Mouse (Mus musculus) embryonic facial prominence, embryonic 13.5 days (tissue): ENCODE results near the gene Map3k21. TPM values are rescaled to one million over a fixed set of nuclear protein-coding genes. Genes with fewer than 3 reads are reported as not detected.

Source experiments
- ATAC-seq: fragments of 200-750 bp; cut with Nextera tagmentation; 2 replicates; pipeline ENCODE4 v1.8.0; 2017; ENCODE audit warnings: low read depth; ENCODE audit not compliant: insufficient number of reproducible peaks, insufficient read depth, low FRiP score, low TSS enrichment
- H3K27ac ChIP-seq: fragments of 300-500 bp; sonication (generic); 2 replicates; pipeline ENCODE4 v1.5.1; 2015; ENCODE audit warnings: moderate library complexity, mild to moderate bottlenecking, inconsistent platforms
- H3K27me3 ChIP-seq: fragments of 300-500 bp; sonication (generic); 2 replicates; pipeline ENCODE4 v1.6.1; 2015; ENCODE audit warnings: mild to moderate bottlenecking, inconsistent platforms
- H3K36me3 ChIP-seq: fragments of 300-500 bp; sonication (generic); 2 replicates; pipeline ENCODE4 v1.6.1; 2015; ENCODE audit warnings: mild to moderate bottlenecking, inconsistent platforms
- H3K4me1 ChIP-seq: fragments of 300-500 bp; sonication (generic); 2 replicates; pipeline ENCODE4 v1.6.1; 2015; ENCODE audit warnings: inconsistent platforms
- H3K4me2 ChIP-seq: fragments of 300-500 bp; sonication (generic); 2 replicates; pipeline ENCODE4 v1.6.1; 2015; ENCODE audit warnings: moderate library complexity, mild to moderate bottlenecking, inconsistent platforms
- H3K4me3 ChIP-seq: fragments of 300-500 bp; sonication (generic); 2 replicates; pipeline ENCODE4 v1.5.1; 2015; ENCODE audit warnings: mild to moderate bottlenecking, inconsistent platforms
- H3K9ac ChIP-seq: fragments of 300-500 bp; sonication (generic); 2 replicates; pipeline ENCODE4 v1.6.1; 2015; ENCODE audit warnings: mild to moderate bottlenecking, inconsistent platforms
- H3K9me3 ChIP-seq: fragments of 300-500 bp; sonication (generic); 2 replicates; pipeline ENCODE4 v1.6.1; 2016; ENCODE audit warnings: inconsistent platforms
- WGBS: fragments of 180-500 bp; shearing (Covaris S2); methylation state at CpG from one replicate; pipeline ENCODE4 v1.1.7; 2015; ENCODE audit warnings: mixed read lengths; 5-methylcytosine and 5-hydroxymethylcytosine counted together
- polyA plus RNA-seq: library from polyadenylated mRNA; unstranded; fragments of >200 nt; fragmentation: Nextera tagmentation; extraction: Ambion mirVana; gene quantifications from 2 replicates; pipeline ENCODE4 v1.2.1, GENCODE M21; 2015

Gene Map3k21
- polyA plus RNA-seq = 0.10 and 0.14 TPM in 2 replicates

DNA sequence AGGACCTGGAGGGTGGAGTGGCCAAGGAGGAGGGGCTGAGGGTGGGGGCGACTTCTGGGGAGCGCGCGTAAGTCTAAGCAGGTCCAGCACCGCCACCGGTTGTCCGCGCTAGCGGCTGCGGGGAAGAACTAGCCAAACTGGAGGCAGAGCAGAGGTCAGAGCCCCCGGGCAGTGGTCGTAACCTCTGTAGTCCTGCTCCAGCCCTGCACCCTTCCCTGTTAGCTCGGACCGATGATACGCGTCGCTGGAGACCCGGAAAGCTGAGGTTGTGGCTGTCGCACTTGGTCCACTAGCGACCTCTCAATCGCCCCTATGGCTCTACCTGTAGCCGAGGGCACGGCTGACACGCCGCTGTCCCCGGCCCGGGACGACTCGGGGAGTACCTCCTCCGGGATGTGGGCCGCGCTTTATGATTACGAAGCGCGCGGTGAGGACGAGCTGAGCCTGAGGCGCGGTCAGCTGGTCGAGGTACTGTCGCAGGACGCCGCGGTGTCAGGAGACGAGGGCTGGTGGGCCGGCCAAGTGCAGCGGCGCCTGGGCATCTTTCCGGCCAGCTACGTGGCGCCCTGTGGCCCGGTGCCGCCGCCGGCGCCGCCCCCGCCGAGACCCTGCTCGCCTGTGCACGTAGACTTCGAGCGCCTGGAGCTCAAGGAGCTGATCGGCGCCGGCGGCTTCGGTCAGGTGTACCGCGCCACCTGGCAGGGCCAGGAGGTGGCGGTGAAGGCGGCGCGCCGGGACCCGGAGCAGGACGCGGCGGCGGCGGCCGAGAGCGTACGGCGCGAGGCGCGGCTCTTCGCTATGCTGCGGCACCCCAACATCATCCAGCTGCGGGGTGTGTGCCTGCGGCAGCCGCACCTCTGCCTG is at the start of gene Map3k21:
Gene Map3k21, plus strand, starts transcription at position 86 of the 864 bp plus-strand sequence.
- Histone ChIP-seq H3K27ac (no peak within 1 kb of the TSS), H3K36me3 (no peaks in the 10 kb centered on the region), H3K4me3 (peak within 1 kb of the TSS; percentile 57), H3K27me3 (peaks cover 73% of the 10 kb centered on the region), H3K9ac (peak within 1 kb of the TSS; percentile 64), H3K4me1 (peaks cover 17% of the 10 kb centered on the region), H3K4me2 (peak within 1 kb of the TSS; percentile 100), H3K9me3 (no peaks in the 10 kb centered on the region)
- WGBS = under 1% methylated on average over 93 of the region's 93 CpGs
- 0 out of 2 replicates have a peak, but pooled peaks have one; percentile 17 for ATAC-seq

DNA sequence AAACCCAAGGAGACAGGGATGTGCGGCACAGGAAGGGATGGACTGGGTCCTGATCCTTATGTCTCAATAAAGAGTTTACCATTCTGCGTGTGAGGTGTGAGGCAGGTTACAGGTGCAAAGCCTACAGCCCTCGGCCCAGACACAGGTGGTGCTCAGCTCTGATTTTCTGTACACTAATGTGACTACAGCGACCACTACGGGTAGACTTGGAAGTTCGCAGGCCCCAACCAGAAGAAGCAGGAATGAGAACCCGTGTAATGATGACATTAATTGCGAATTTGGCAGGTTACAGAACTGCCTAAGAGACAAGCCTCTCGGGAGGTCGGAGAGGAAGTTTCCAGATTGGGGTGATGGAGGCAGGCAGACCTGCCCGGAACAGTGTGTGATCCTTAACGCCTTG is 44.1 kb upstream of the Map3k21 start:
- no peak overlapping the region for H3K9ac ChIP-seq
- H3K27me3 ChIP-seq = 0 out of 2 replicates have a peak, but pooled peaks cover 8% of the 10 kb centered on the region
- 82% methylated on average over 12 of the region's 12 CpGs for WGBS
- H3K4me3 ChIP-seq = no peak overlapping the region
- peaks cover 17% of the 10 kb centered on the region for H3K4me1 ChIP-seq
- H3K4me2 ChIP-seq = no peak overlapping the region
- no peaks in the 10 kb centered on the region for H3K36me3 ChIP-seq
- H3K9me3 ChIP-seq = no peaks in the 10 kb centered on the region
- no peak overlapping the region for H3K27ac ChIP-seq
- no peak for ATAC-seq

DNA sequence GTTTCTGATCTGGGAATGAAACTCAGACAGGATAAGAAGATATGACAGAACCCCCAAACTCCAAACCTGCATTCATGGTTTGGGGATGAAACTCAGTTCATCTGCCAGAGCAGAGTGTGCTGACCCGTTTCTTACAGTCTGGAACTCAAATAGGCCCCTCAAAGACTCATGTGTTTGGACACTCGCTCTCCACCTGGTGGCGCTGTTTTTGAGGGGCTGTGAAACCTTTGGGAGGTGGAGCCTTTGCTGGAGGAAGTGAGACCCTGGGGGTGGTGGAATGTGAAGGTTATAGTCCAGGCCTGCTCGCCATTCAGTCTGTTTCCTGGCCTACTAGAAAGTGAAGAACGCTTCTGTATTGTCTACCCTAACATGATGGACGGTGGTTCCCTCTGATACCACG is 41.7 kb upstream of the Map3k21 start:
- H3K36me3 ChIP-seq = no peaks in the 10 kb centered on the region
- no peak for ATAC-seq
- H3K4me2 ChIP-seq = no peak overlapping the region
- no peak overlapping the region for H3K4me3 ChIP-seq
- H3K27ac ChIP-seq = no peak overlapping the region
- H3K9ac ChIP-seq = no peak overlapping the region
- peaks cover 24% of the 10 kb centered on the region for H3K4me1 ChIP-seq
- 0 out of 2 replicates have a peak, but pooled peaks cover 8% of the 10 kb centered on the region for H3K27me3 ChIP-seq
- H3K9me3 ChIP-seq = no peaks in the 10 kb centered on the region
- WGBS = 69% methylated on average over 7 of the region's 7 CpGs

DNA sequence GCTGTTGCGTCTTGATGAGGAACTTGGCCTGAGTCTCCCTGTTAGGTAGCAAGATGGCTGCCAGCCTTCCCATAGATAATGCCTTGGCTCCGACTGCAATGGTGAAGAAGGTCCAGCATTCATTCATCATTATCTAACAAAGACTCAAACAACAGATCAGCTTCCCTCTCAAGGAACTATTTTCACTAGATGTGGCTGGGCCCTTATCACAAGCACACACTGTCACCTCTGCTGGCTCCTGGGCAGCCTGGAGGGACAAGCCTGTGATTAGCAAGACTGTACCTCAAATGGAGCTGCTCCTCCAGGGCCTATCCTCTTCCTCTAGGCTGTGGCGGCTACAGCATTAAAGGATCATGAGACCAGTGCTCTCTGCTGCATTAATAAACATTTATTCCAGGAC is 40.5 kb upstream of the Map3k21 start:
- WGBS = 85% methylated on average over 3 of the region's 3 CpGs
- no peak overlapping the region for H3K9ac ChIP-seq
- H3K4me3 ChIP-seq = no peak overlapping the region
- H3K4me1 ChIP-seq = peaks cover 24% of the 10 kb centered on the region
- no peak overlapping the region for H3K27ac ChIP-seq
- 0 out of 2 replicates have a peak, but pooled peaks cover 8% of the 10 kb centered on the region for H3K27me3 ChIP-seq
- no peak for ATAC-seq
- H3K36me3 ChIP-seq = no peaks in the 10 kb centered on the region
- H3K4me2 ChIP-seq = no peak overlapping the region
- H3K9me3 ChIP-seq = no peaks in the 10 kb centered on the region

DNA sequence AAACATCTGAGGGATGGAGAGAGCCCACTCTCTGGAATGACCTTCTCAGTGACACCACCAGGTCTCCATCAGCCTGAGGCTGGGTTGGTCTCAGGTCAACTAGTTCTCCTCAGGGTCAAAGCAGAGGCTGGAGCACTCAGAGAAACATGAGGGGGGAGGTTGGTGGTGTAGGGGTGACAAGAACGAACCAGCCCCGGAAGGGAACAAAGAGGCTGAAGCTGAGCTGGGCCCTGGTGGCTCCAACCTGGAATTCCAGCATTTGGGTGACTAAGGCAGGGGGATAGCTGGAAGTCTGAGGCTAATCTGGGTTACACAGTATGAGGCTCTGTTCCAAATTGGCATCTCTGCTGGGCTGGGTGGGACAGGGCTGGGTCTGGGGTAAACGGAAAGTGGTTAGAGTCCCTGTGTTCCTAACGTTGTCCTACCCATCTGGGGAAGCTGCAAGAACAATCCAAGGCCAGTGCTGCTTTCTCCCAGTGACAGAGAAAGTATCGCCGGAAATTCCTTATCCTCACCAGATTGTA is 40.0 kb upstream of the Map3k21 start:
- peaks cover 24% of the 10 kb centered on the region for H3K4me1 ChIP-seq

DNA sequence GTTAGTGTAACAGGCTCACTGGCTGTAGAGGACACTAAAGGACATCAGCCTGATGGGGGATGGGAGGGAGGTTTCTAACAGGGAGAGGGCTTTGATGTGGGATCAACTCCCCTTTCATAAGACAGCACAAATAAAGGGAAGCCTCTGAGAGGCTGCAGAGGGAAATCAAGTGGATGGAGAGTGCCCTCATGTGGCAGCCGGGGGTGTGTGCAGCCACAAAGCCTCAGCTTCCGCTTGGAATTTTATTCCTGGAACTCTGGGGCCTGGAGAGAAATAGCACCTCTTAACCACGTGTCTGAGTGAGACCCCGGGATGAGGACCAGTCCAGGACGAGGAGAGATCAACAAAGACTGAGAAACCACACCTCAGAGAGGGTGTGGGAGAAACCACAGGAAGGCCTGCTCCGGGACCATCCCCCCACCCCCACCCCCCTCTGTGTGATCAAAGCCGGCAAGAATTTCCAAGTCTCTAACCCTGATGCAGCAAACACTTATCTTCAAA is 39.4 kb upstream of the Map3k21 start:
- WGBS = 0% methylated on average over 7 of the region's 7 CpGs
- Histone ChIP-seq H3K4me2 (peak overlapping the region; percentile 37), H3K4me1 (peaks cover 24% of the 10 kb centered on the region), H3K9me3 (no peaks in the 10 kb centered on the region), H3K4me3 (no peak overlapping the region), H3K36me3 (no peaks in the 10 kb centered on the region), H3K9ac (no peak overlapping the region), H3K27me3 (0 out of 2 replicates have a peak, but pooled peaks cover 8% of the 10 kb centered on the region), H3K27ac (no peak overlapping the region)
- no peak for ATAC-seq

More for the DNA sequence above, 40.0 kb upstream of the Map3k21 start:
- Histone ChIP-seq H3K4me3 (no peak overlapping the region), H3K27me3 (0 out of 2 replicates have a peak, but pooled peaks cover 8% of the 10 kb centered on the region), H3K36me3 (no peaks in the 10 kb centered on the region), H3K9ac (no peak overlapping the region), H3K27ac (no peak overlapping the region), H3K4me2 (no peak overlapping the region; the same call in 1 of the 2 replicates), H3K9me3 (no peaks in the 10 kb centered on the region)
- no peak for ATAC-seq
- WGBS = 42% methylated on average over 6 of the region's 6 CpGs

DNA sequence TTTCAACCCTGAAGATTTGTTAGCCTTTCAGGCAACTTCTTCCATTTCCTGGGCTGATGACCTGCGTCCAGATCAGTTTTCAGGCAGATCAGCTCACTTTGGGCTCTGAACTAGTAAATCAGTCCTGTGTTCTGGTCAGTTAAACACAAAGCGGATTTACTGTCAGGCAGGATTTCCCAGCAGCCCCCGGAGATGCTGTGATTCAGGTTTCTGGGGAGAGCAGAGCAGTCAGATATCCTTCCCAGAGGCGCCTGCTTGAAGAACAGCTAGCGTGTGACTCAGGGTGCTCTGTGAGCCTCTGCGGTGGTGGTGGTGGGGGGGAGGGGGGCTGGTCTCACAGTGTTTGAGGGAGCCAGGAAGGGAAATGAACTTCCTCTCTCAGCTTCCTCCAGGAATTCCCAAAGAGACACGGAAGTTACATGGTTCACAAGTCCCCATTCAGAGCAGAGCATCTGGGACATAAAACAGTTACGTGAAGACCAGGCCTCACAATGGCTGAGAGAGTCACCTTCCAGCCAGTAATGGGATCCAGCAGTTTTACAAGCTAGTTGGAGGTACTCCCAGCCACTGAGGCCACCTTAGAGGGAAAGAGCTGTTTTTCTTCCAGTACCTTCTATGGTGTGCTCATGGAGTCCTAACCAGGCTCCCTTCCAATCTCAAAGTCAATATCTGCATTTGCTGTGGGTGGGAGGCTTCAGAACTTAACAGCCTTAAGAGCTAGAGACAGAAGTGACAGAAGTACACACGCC is 37.6 kb upstream of the Map3k21 start:
- Histone ChIP-seq H3K4me1 (peaks cover 24% of the 10 kb centered on the region), H3K36me3 (no peaks in the 10 kb centered on the region), H3K27ac (no peak overlapping the region; the same call in 1 of the 2 replicates), H3K9ac (no peak overlapping the region), H3K4me3 (no peak overlapping the region), H3K27me3 (0 out of 2 replicates have a peak, but pooled peaks cover 8% of the 10 kb centered on the region), H3K4me2 (no peak overlapping the region), H3K9me3 (no peaks in the 10 kb centered on the region)
- 51% methylated on average over 9 of the region's 9 CpGs for WGBS
- ATAC-seq = no peak

DNA sequence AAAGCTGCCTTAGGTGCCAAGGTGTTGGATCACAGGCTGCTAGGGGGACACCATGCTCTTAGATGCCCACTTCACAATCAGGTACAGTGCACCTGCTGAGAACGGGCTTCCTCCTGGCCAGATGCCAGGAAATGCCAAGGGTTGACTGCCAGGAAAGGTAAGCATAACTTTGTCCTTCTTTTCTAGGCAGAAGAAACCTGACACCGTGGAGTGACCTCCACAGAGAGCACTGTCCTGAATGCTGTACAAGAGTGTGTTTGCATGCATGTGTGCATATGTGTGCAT is 37.1 kb upstream of the Map3k21 start:
- 70% methylated on average over 2 of the region's 2 CpGs for WGBS
- no peaks in the 10 kb centered on the region for H3K9me3 ChIP-seq
- no peak overlapping the region for H3K4me2 ChIP-seq
- no peak overlapping the region for H3K27ac ChIP-seq
- no peak overlapping the region for H3K9ac ChIP-seq
- no peak overlapping the region for H3K4me3 ChIP-seq
- no peak for ATAC-seq
- no peaks in the 10 kb centered on the region for H3K36me3 ChIP-seq
- peaks cover 24% of the 10 kb centered on the region for H3K4me1 ChIP-seq
- H3K27me3 ChIP-seq = 0 out of 2 replicates have a peak, but pooled peaks cover 8% of the 10 kb centered on the region

DNA sequence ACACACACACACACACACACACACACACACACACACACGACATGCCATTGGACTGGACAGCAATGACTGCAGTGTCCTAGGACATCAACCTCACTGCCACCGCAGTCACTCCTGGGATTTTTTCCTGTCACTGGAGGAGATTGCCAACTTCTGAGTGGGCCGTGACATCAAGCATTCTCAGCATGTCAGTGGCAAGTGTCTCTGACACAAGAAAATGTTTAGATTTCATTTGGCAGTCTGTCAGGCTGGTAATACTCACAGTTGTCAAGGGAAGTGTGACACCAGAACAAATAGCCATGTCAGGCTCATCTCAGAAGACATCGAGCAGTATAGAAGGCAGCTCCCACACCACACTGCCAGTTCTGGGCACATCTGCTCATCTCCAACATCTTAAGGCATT is 29.8 kb upstream of the Map3k21 start:
- no peaks in the 10 kb centered on the region for H3K4me1 ChIP-seq
- no peak overlapping the region for H3K4me2 ChIP-seq
- no peak for ATAC-seq
- no peak overlapping the region for H3K27ac ChIP-seq
- 78% methylated on average over 4 of the region's 4 CpGs for WGBS
- 0 out of 2 replicates have a peak, but pooled peaks cover 4% of the 10 kb centered on the region for H3K9me3 ChIP-seq
- H3K9ac ChIP-seq = no peak overlapping the region
- H3K4me3 ChIP-seq = no peak overlapping the region
- no peaks in the 10 kb centered on the region for H3K27me3 ChIP-seq
- H3K36me3 ChIP-seq = no peaks in the 10 kb centered on the region

DNA sequence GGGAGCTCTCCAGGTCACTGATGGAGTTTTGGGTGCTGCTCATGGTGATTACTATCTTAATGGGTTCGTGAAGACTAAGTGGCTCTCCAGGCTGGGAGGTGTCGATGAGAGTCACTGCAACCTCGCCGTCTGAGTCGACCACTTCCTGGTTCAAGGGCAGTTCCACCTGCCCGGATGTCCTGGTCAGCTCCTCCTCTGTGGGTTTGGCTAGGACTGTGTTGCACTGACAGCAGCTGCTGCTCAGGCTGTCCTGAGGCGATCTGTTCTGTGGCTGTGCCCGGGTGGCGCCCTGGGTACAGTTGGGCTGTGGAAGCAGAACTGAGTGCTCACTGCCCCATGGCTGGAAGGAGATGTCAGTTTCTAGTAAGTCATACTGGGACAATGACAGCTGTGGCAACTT is 22.7 kb upstream of the Map3k21 start:
- Histone ChIP-seq H3K36me3 (no peaks in the 10 kb centered on the region), H3K4me2 (no peak overlapping the region), H3K4me1 (no peaks in the 10 kb centered on the region), H3K9me3 (0 out of 2 replicates have a peak, but pooled peaks cover 4% of the 10 kb centered on the region), H3K4me3 (no peak overlapping the region), H3K27ac (no peak overlapping the region), H3K9ac (no peak overlapping the region), H3K27me3 (no peaks in the 10 kb centered on the region)
- ATAC-seq = no peak
- WGBS = 93% methylated on average over 9 of the region's 9 CpGs

DNA sequence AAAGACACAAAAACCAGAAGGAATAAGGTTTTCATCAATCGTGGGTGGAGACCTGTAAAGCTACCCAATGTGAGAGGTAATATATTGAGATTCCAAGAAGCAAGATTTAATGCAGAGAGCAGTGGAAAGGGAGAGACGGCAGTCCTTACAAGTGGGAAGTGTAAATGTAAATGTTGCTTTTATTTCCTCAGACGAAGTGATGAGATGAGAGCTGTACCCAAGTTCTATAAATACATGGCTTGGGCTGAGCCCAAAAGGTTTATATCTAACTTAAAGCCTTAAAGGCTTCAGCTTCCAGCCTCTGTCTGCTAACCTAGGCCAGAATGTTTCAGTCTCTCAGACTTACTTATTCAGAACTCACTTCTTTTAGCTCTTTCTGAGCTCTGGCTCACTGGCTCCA is 20.3 kb upstream of the Map3k21 start:
- Histone ChIP-seq H3K27ac (no peak overlapping the region), H3K4me2 (no peak overlapping the region), H3K9ac (no peak overlapping the region), H3K36me3 (no peaks in the 10 kb centered on the region), H3K4me3 (no peak overlapping the region), H3K27me3 (peaks cover 2% of the 10 kb centered on the region), H3K4me1 (no peaks in the 10 kb centered on the region), H3K9me3 (0 out of 2 replicates have a peak, but pooled peaks cover under 1% of the 10 kb centered on the region)
- 80% methylated on average over 3 of the region's 3 CpGs for WGBS
- ATAC-seq = no peak
